Mouse (Mus musculus): ENCODE measurements around the gene Cntn5.
"Not testable (repeated sequence)": the region's sequence is repeated elsewhere in the genome, so short reads cannot be mapped to it uniquely, and the experiment has no call there.

Gene Cntn5

GRCm38 (mm10) chr9:10650632-10651031 is 253.9 kb downstream of the Cntn5 start:
- no peak for DNase-seq

DNA sequence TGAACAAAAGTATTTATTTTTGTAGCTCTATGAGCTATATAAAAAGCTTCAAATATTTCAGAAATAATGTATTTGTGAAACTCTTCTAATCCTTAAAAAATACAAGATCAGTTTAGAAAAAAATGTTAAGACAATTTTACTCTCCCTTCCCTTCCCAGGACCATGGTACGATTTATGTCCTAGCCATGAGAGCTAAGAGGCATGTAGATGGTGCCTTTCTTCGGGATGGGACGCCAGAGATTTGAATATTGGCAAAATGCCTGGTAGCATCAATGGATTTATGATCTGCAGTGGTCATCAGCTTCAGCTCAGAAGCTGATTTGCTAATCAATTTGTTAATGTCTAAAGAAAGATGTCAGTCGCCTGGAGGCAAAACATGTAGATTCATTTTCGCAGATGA is 258.6 kb downstream of the Cntn5 start:
- no peak for DNase-seq

DNA sequence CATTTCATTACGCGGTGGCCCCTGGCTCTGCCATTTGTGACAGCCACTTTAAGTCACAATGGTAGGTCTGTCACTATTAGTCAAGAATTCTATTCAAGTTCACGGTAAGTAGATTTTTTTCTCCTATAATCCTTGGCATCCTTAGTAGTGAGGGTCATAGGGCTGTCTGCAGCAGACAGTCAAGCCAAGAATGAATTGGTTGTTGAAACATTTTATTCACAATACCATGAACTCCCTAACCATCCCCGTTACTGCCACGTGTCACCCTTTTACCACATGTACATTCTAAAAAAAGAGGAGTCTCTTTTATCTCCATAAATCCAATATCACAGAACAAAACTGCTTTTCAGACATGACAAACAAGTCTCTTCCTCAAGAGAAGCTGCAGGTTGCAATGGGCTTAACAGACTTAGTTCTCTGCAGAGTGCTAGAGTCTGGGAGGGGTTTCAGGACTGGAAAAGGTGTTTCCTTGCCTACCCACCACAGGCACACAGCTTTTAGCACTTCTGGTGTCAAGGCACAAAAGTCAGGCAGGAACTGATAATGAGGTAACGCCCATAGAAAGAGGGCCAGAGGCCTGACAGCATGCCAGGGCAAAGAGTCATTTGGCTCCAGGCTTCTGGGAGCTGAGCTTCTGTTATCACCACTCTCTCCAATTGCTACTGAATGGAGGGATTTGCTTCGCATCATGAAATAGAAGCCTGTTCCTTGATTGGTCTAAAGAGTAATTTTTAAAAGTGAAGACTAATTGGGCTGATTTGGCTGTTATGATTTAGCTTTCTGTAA is 259.3 kb downstream of the Cntn5 start:
- peak; percentile 79 to 82 for DNase-seq

- DNase-seq, result peak; percentile 92 to 93
These were observed 286.5 kb downstream of the Cntn5 start for GRCm38 (mm10) chr9:10618036-10618435.

DNA sequence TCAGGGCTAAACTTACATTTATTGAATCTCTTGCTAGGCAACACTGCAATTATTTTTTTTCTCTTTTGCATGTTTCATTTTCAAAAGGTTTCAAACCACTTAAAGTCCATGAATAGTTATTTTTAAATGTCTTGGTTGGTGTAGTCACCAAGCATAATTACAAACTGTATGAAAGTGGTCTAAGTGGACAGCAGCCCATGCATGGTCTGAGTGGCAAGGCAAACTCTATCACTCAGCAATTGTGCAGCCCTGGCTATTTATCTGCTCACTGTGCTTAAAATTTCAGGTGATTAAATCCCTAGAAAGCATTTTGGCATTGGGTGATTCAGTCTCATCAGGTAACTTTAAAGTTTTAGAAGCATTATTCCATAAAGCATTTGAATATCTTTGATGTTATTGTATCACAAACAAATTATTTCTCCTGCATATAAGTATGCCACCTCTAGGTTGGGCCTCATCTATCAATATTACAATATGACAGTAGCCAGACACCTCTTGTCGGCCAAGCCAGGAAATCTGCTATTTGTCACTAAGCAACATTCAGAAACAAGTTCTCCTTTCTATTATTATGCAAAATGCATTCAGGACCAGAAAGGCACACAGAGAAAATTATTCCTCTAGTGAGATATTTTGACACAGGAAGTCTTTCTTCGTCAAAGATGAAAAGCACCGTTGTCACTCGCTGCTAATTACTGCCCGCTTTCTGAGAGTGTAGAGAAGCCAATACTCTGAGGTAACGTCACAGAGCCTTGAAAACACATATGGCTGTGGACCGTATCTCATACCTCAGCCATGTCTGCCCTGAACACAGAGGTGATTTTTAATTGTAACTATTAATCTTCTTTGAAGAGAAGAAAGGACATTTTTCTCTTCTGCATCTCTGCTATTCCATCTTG is 329.0 kb downstream of the Cntn5 start:
- DNase-seq, result no peak

DNA sequence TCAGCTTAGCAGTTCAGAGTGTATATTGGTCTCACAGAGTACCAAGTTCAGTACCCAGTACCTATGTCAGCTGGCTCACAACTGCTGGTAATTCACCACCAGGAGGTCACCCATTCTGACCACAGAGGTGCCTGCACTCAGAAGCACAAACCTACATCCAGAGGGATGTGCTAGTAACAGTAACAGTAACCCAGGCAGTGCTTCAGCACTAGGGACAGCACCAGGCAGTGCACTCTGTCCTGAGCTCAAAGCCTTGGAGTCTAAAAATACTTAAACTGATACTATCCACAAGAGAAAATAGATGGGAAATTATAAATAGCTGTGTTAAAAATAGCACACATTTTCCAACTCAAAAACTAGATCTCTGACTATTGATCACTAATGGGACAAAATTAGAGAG is 334.7 kb downstream of the Cntn5 start:
- DNase-seq, result no peak

DNA sequence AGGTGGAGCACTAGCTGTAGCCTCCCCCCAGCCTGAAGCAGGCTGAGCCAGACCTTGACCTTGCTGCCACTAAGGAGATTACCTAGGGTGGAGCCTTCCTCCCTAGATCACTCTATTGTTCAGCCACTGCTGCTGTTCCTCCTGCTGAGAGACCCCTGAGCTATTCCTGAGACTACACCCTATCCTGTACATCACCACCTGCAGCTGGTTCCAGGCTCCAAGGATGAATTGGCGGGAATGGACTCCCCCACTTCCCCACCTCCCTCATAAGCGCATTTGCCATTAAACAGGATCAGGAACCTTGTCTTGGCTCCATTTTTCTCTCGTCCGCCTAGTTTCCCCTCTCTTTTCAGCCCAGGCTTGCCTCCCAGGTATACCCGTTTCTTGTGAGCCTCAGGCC is 363.7 kb downstream of the Cntn5 start:
- DNase-seq, result not testable (repeated sequence)

GRCm38 (mm10) chr9:10532248-10532647 is 372.3 kb downstream of the Cntn5 start:
- no peak for DNase-seq

GRCm38 (mm10) chr9:10531087-10531486 is 373.5 kb downstream of the Cntn5 start:
- DNase-seq, result no peak

DNA sequence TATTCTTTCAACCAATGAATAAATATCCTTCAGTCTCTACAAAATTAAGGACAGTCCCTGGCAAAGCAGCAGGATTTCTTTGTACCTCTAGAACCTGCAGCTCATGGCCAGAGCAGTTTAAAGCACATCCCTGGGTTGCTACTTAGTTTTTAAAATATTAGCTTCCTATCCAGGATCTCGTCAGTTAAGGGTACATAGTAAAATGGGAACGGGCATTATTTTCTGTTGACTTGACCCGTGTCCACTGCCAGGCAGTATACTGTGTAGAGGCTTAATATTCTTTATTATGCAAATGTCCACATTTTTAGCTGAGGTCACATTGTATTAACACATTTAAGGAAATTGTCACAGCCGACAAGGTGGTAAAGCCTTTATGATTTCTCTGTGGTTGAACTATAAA is 375.0 kb downstream of the Cntn5 start:
- DNase-seq, result no peak

GRCm38 (mm10) chr9:10529113-10529512 is 375.5 kb downstream of the Cntn5 start:
- no peak for DNase-seq

DNA sequence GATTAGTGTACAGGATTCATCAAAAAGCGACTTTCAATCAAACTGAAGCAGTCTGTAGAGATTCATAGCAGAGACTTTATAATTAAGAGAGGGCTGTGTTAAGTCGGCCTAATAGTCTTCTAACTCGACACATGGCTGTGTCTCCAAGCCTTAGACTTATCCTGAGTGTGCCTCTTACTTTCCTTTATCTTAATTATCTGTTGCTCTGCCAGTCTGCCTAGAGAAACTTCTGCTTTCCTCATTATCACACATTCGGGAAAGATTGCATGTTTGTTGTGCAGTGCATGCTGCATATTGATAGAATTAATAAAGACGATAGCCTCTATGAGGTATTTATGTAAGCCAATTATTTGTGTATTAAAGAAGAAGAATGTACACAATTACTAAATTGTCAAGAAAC is 375.9 kb downstream of the Cntn5 start:
- no peak for DNase-seq

GRCm38 (mm10) chr9:10525915-10526667 is 378.5 kb downstream of the Cntn5 start:
- DNase-seq, result no peak

DNA sequence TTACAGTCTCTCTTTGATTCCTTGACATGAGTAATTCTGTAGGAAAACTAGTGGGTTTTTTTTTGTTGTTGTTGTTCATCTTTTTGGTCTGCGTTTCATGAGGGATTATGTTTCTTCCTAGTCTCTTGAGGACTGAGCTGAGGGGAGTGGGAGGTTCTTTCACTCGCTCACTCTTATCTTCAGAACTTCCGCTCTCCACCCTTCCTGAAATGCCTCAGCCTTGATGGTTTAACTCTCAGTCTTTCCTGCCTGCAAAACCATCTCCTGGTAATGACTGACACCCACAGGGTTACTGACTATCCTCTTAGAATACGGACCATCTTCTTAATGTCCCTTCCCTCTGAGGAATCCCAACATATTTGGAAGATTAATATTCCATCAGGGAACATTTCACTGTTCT is 382.0 kb downstream of the Cntn5 start:
- no peak for DNase-seq

DNA sequence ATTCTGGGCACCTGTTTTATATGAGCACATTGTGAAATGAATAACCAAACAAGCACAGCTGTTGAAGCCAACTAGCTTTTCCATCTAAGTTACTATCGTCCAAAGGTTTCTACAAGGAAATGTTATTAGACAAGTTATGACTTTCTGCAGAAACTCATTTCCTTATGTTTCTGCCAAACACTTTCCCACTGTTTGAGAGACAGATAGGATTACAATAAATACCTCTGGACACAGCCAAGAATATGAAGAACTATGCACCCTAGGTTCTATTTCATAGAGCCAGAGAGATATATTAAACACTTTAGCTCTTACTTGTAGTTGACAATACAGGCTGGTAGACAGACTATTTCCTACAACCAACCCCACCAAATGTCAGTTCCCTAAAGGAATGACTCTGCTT is 383.5 kb downstream of the Cntn5 start:
- DNase-seq, result no peak

DNA sequence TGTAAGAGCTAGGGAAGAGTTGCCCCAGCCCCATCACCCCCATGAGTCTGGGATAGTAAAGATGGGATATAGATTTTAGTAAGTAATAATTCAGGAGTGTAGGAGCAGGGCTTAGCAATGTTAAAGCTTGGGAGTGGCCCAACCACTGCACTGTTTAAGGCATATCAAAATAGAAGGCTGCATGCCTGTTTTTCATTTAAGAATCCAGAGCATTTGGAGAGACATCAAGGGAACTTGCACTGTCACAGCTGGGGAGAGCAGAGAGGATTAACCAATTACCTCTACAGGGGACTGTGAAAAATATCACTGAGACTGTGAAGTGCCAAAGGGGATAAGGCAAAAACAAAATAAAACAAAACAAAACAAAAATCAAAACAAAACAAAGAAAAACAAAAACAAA is 412.3 kb downstream of the Cntn5 start:
- no peak for DNase-seq

DNA sequence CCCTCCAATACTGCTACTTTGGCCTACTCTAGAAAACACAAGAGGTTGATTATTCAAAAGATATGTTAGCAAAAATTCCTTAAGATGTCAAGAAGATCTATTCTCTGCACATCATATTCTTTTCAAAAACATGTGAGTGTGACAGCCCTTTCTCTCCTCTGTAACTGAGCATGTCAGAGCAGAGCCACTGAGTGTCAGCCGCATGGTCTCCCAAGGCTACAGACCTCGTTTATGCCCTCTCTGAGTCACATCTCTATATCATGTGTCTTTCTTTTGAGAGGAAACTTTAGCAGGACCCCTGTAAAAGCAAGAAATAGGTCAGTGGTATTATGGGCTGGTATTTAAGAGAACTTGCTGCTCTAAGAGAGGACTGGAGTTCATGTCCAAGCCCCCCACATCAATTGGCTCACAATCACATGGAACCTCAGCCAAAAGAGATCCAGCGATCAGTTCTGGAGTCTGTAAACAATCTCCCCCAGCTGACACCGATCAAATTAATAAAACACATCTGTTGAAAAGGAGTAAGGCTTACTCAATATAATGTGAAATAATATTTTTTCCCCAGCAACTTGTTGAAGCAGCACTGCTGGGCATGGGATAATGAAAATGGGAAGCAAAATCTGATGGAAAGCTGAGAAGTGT is 433.0 kb downstream of the Cntn5 start:
- no peak for DNase-seq

DNA sequence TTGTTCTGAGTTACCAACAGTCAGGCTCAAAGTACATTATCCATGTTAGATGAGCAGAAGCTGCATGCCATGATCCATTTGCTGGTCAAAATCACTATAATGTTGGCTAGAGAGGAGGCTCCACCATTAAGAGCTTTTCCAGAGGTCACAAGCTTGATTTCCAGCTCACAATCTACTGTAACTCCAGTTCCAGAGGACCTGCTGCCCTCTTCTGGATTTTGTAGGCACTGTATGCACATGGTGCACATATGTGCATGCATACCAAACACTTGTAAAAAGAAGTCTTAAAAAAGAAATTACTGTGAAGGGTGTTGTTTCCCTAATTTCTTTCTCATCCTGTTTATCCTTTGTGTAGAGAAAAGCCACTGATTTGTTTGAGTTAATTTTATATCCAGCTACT is 439.8 kb downstream of the Cntn5 start:
- DNase-seq, result no peak

- DNase-seq, result no peak
These were observed 446.7 kb downstream of the Cntn5 start for GRCm38 (mm10) chr9:10457900-10458299.

- DNase-seq, result no peak
These were observed 455.5 kb downstream of the Cntn5 start for GRCm38 (mm10) chr9:10448987-10449563.

DNA sequence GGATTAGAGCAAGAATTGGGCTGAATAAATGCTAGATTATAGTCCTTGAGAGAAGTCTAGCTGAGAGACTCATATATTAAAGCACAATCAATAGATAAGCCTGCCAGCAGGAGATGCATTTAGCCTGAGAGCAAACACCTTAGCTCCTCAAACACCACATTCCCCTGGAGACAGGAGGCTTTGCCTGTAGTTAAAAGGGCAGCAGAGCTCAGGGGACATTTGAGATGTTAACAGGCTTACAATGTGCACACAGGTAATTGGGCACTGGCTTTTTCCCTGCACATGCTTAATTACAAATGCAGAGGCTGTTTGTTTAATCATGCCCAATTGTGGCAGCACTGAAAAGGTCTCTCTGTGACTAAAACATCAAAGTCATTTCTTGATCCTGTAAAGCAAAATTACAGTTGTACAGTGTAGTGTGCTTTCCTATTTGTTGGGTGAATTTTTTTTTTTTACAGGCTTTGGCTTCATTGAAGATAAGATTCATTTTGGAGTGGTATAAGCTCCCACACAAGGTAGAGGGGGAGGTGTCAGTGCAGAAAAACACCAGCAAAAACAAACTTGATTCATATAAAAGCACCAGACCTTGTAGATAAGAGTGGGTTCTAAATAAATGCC is 457.2 kb downstream of the Cntn5 start:
- no peak for DNase-seq

- DNase-seq, result no peak
These were observed 492.5 kb downstream of the Cntn5 start for GRCm38 (mm10) chr9:10412075-10412474.
